Mouse (Mus musculus) ES-E14 (cell line): ENCODE measurements at regions not wholly inside any gene's neighbourhood (a gene's known extent, or its start where the extent isn't known, plus 50 kb on each side); places are given as distances from the start of the nearest gene placed in this dataset.

Experiments
- CHD2 ChIP-seq: IDR thresholded peaks from 2 replicates; pipeline ENCODE4 v1.6.1; 2014; ENCODE audit warnings: mild to moderate bottlenecking, low read depth, low read length, inconsistent platforms
- MAFK ChIP-seq: IDR thresholded peaks from 2 replicates; pipeline ENCODE4 v1.6.1; 2014; ENCODE audit warnings: mild to moderate bottlenecking, low read depth, low read length, inconsistent platforms; ENCODE audit not compliant: insufficient read depth
- ZNF384 ChIP-seq: IDR thresholded peaks from 2 replicates; pipeline ENCODE4 v1.6.1; 2012; ENCODE audit warnings: low read depth, low read length, inconsistent platforms

DNA sequence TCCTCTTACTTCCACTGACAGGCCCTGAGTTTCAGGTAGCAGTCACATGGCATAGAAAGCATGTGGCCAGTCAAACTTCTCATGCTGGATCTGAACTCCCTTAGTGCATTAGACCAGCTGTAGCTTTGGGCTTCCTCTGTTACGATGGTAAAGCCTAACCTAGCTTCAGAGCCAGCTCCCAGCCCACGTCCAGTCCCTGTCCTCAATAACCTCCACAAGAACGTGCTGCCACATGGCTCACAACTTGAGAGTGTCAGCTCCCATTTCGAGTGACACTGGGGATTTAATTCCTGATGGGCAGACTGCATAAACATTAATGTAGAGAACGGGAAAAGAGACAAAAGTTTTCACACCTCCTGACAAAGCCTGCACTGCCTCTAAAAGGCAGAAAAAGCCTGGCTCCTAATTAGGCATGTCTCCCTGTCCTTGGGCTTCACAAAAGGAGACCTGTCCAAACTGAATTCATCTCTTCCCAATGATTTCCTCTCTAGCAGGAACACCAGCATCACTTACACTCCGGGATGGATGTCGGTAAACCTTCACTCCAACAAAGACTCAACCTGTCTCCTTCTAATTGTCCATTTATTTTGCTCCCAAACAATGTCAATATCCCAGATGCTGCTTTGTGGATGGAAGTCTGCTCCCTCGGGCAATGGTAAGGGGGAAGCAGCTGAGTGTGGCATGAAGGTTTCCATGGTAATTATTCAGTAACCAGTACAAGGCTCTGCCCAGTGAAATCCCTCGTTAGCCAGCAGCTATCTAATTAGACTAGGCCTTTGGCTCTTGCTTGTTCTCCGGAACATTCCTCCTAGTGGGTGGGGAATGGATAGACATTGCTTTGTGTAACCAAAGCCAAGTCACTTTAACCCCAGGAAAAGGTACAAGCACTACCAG lies 408.1 kb upstream of the Kdm8 start:
- TF ChIP-seq CHD2 (no peak), MAFK (no peak), ZNF384 (no peak)
